Mouse (Mus musculus) intestine, embryonic 14.5 days (tissue): ENCODE data around the gene Plpp1. TPM values are rescaled to one million over a fixed set of nuclear protein-coding genes. Genes with fewer than 3 reads are reported as not detected.

Experiments
- ATAC-seq: fragments of 200-750 bp; cut with Nextera tagmentation; replicated peaks from 2 replicates; pipeline ENCODE4 v1.8.0; 2017; ENCODE audit warnings: low read depth, moderate number of reproducible peaks, moderate TSS enrichment, moderate library complexity; ENCODE audit not compliant: low FRiP score, low TSS enrichment
- DNase-seq: peaks from one replicate; pipeline ENCODE4 v3.0.0-alpha.2; 2018; ENCODE audit warnings: low spot score
- H3K27ac ChIP-seq: fragments of 300-500 bp; sonication (generic); 2 replicates; pipeline ENCODE4 v1.5.1; 2014; ENCODE audit warnings: low read depth, mild to moderate bottlenecking, control low read depth
- H3K27me3 ChIP-seq: fragments of 300-500 bp; sonication (generic); replicated peaks from 2 replicates; pipeline ENCODE4 v1.6.1; 2014; ENCODE audit warnings: low read length, control low read depth; ENCODE audit not compliant: control insufficient read depth, insufficient read depth
- H3K36me3 ChIP-seq: fragments of 300-500 bp; sonication (generic); 2 replicates; pipeline ENCODE4 v1.6.1; 2014; ENCODE audit warnings: low read length, control low read depth; ENCODE audit not compliant: control insufficient read depth, insufficient read depth
- H3K4me1 ChIP-seq: fragments of 300-500 bp; sonication (generic); replicated peaks from 2 replicates; pipeline ENCODE4 v1.6.1; 2014; ENCODE audit warnings: low read length, control low read depth, mixed read lengths; ENCODE audit not compliant: control insufficient read depth, insufficient read depth
- H3K4me2 ChIP-seq: fragments of 300-500 bp; sonication (generic); 2 replicates; pipeline ENCODE4 v1.6.1; 2014; ENCODE audit warnings: low read length
- H3K4me3 ChIP-seq: fragments of 300-500 bp; sonication (generic); 2 replicates; pipeline ENCODE4 v1.5.1; 2014; ENCODE audit warnings: low read depth, low read length, control low read depth, mixed read lengths
- H3K9ac ChIP-seq: fragments of 300-500 bp; sonication (generic); 2 replicates; pipeline ENCODE4 v1.6.1; 2014; ENCODE audit warnings: mild to moderate bottlenecking, low read length
- H3K9me3 ChIP-seq: fragments of 300-500 bp; sonication (generic); 2 replicates; pipeline ENCODE4 v1.6.1; 2016; ENCODE audit warnings: low read length, control low read depth; ENCODE audit not compliant: control insufficient read depth
- WGBS: fragments of 180-500 bp; shearing (Covaris S2); extraction: QIAGEN DNeasy Blood & Tissue Kit; methylation state at CpG from one replicate; pipeline ENCODE4 v1.1.7; 2014; 5-methylcytosine and 5-hydroxymethylcytosine counted together
- polyA plus RNA-seq: library from polyadenylated mRNA; unstranded; fragments of >200 nt; fragmentation: Nextera tagmentation; extraction: Ambion mirVana; gene quantifications from 2 replicates; pipeline ENCODE4 v1.2.1, GENCODE M21; 2014

Gene Plpp1
- polyA plus RNA-seq, 1 experiment from 2014 or later = 77.6 TPM

DNA sequence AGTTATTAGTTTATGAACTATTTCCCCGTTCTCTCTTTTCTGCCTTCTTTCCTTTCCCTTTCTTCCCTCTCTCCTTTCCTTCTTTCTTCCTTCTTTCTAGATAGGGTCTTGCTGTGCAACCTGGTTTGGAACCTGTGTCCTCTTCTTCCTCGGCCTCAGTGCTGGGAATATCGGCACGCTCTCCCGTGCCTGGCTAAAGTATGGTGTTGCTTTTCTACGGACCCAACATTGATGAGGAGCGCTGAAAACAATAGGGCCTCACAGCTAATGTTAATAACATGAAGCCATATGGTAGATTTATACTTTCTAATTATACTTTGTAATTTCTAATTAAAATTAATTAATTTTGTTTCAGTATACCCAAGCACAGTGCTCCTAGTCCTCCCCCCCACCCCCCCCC lies 2.5 kb downstream of the Plpp1 start:
- no peak for ATAC-seq
- no peak for DNase-seq
- peaks cover 26% of the 10 kb centered on the region for H3K36me3 ChIP-seq
- H3K4me2 ChIP-seq = peak overlapping the region; percentile 23; the same call in 1 of the 2 replicates
- H3K27ac ChIP-seq = no peak overlapping the region
- H3K4me3 ChIP-seq = no peak overlapping the region
- H3K9me3 ChIP-seq = no peaks in the 10 kb centered on the region
- WGBS = 92% methylated on average over 7 of the region's 7 CpGs
- H3K4me1 ChIP-seq = peaks cover 21% of the 10 kb centered on the region
- no peak overlapping the region for H3K9ac ChIP-seq
- H3K27me3 ChIP-seq = no peaks in the 10 kb centered on the region

DNA sequence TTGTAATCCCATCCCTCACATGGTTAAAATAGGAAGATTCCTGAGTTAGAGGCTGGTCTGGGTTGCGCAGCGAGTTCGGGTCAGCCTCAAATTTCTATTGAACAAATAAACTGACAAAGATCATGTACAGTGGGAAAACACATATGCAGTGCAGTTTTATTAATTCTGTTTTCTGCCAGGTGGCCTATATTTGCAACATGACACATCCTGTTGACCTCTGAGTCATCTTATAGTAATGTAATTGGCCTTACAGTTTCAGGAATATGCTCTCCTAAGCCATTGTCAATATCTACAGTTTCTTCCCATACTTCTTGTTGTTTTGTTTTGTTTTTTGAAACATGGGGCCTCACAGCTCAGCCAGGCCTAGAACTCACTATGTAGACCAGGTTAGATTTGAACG lies 3.1 kb downstream of the Plpp1 start:
- DNase-seq (no peak), ATAC-seq (no peak)
- Histone ChIP-seq H3K9me3 (no peaks in the 10 kb centered on the region), H3K27me3 (no peaks in the 10 kb centered on the region), H3K27ac (no peak overlapping the region), H3K9ac (no peak overlapping the region), H3K4me1 (peaks cover 21% of the 10 kb centered on the region), H3K4me2 (no peak overlapping the region), H3K4me3 (no peak overlapping the region), H3K36me3 (peaks cover 31% of the 10 kb centered on the region)
- 81% methylated on average over 4 of the region's 4 CpGs for WGBS

DNA sequence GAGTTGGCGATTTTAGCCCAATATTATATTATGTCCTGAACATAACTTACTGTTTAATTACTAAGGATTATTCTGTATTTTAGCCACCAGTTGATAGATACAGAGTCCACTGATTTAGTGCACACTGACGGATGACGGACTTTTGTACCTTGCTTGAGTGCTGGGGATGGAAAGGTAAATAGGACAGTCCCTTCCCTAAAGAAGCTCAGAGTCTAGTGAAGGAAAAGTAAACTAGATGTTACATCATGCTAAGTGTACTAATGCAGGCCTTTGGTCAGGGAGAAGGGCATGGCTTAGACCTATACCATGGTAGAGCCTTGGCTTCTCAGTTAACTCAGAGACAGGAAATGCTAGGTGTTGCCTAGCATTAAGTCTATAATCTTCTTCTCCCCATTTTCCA lies 4.9 kb downstream of the Plpp1 start:
- H3K27ac ChIP-seq = no peak overlapping the region
- H3K4me3 ChIP-seq = no peak overlapping the region
- peaks cover 23% of the 10 kb centered on the region for H3K4me1 ChIP-seq
- no peak overlapping the region for H3K4me2 ChIP-seq
- WGBS = 92% methylated on average over 3 of the region's 3 CpGs
- no peak for DNase-seq
- H3K9ac ChIP-seq = no peak overlapping the region
- H3K36me3 ChIP-seq = peaks cover 31% of the 10 kb centered on the region
- H3K9me3 ChIP-seq = no peaks in the 10 kb centered on the region
- H3K27me3 ChIP-seq = no peaks in the 10 kb centered on the region
- ATAC-seq = no peak

DNA sequence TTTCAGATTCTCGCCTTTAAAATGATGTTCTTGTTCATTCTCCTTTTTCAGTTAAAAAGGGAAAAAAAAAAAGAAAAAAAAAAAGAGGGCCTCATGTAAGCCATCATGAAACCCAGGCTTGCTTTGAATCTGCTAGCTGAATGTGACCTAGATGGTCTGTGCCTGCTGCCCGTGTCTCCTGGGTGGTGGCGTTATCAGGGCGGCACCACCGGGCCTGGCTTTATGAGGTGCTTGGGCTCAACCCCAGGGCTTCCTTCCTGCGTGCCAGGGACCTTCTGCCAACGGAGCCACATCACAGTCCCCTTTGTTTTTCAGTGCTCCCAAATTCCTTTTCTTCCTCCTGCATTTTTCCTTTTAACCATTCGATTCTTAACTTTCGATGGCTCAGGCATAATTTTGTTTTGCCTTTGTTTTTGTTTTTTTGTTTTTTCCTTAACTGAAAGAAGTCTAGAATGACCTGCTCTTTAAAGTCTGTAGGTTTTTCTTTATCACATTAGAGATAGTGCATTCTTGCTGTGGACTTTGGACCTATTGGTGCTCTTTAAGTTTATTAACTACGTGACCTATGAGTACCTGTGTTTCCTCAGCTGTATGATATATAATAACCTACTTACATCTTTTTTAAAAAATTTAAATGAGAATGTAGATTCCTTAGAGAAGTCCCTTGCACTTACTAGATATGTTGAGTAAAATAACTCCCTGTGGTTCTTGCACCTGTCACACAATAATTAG lies 7.5 kb downstream of the Plpp1 start:
- Histone ChIP-seq H3K27me3 (no peaks in the 10 kb centered on the region), H3K9me3 (no peaks in the 10 kb centered on the region), H3K36me3 (peaks cover 31% of the 10 kb centered on the region), H3K27ac (no peak overlapping the region), H3K4me2 (no peak overlapping the region), H3K4me1 (peaks cover 17% of the 10 kb centered on the region), H3K4me3 (no peak overlapping the region), H3K9ac (no peak overlapping the region)
- ATAC-seq = no peak
- WGBS = 74% methylated on average over 10 of the region's 10 CpGs
- no peak for DNase-seq

DNA sequence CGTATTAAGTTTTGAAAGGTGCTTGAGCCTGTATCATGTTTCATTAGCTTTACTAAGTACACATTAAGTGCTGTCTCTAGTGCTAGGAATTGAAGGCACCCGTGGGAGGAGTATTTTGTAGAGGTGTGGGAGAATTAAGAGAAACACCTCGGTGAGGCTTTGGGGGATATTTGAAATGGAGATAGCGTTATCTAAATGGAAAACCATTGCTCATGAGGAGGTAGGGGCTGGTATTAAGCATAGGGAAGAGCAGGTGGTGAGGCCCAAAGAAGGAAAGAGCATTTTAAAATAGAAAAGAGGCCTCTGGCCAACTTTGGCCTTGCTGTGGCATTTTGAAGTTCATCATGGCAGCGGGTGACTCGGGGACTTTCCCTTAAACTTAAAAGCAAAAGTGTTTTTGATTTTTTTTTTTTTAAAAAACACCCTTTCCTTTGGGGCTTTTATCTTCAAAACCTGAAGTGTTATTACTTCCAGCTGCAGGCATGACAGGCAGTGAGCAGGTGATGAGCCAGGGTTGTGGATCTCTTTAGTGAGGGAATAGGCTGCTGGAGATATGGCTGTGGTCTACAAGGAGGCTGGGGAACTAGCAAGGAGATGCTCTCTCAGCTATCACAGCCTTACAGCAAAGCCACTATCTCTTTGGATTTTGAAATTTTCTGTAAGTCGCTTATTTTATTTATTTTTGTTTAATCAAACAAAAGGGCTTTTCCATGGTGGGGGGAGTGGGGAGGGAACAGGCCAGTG lies 9.1 kb downstream of the Plpp1 start:
- Histone ChIP-seq H3K27me3 (no peaks in the 10 kb centered on the region), H3K9me3 (no peaks in the 10 kb centered on the region), H3K4me1 (peaks cover 10% of the 10 kb centered on the region), H3K36me3 (peaks cover 31% of the 10 kb centered on the region), H3K27ac (no peak overlapping the region), H3K4me2 (no peak overlapping the region), H3K9ac (no peak overlapping the region), H3K4me3 (no peak overlapping the region)
- 70% methylated on average over 7 of the region's 7 CpGs for WGBS
- DNase-seq = no peak
- no peak for ATAC-seq

DNA sequence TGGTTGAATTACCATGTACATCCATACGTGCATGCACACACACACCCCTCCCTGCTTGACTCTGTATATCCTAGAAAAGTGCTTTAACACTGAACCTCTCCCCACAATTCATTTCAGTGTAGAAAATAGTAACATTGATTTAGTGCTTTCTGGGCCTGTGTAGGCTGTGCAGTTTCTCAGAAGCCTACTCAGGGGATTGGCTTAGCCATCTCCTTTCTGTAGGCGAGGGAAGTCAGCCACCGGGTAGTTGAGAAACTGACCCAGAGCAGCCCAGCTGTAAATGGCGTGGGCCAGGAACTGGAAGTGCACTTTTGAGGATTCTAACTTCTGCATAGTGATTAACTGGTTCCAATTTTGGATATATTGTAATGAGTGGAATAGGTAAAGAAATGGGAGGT lies 9.7 kb downstream of the Plpp1 start:
- H3K9ac ChIP-seq = no peak overlapping the region
- no peaks in the 10 kb centered on the region for H3K27me3 ChIP-seq
- DNase-seq (no peak), ATAC-seq (no peak)
- 76% methylated on average over 4 of the region's 4 CpGs for WGBS
- peaks cover 10% of the 10 kb centered on the region for H3K4me1 ChIP-seq
- H3K36me3 ChIP-seq = peaks cover 29% of the 10 kb centered on the region
- H3K27ac ChIP-seq = no peak overlapping the region
- no peak overlapping the region for H3K4me3 ChIP-seq
- H3K9me3 ChIP-seq = no peaks in the 10 kb centered on the region
- no peak overlapping the region for H3K4me2 ChIP-seq

DNA sequence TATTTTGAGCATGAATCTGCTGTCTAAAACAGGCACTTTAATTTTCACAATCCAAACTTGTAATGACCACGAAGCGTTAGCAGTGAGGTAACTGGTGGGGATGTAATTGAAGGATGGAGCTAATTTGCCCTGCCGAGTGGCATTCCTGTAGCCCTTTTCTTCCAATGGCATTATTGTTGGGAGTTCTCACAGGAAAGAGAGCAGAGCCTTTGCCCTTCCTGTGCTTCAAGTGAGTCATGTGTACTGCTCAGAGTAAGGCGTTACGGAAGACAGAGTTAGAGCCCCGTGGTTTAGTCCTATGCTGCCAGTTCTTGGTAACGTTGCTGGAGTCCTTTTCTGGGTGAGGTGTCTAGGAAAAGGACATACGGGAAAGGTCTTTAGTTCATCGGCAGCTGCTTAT lies 10.2 kb downstream of the Plpp1 start:
- WGBS = 66% methylated on average over 9 of the region's 9 CpGs
- Histone ChIP-seq H3K9me3 (no peaks in the 10 kb centered on the region), H3K4me3 (no peak overlapping the region), H3K4me1 (peaks cover 10% of the 10 kb centered on the region), H3K4me2 (no peak overlapping the region), H3K27ac (no peak overlapping the region), H3K27me3 (no peaks in the 10 kb centered on the region), H3K36me3 (peaks cover 24% of the 10 kb centered on the region), H3K9ac (no peak overlapping the region)
- ATAC-seq (no peak), DNase-seq (no peak)

DNA sequence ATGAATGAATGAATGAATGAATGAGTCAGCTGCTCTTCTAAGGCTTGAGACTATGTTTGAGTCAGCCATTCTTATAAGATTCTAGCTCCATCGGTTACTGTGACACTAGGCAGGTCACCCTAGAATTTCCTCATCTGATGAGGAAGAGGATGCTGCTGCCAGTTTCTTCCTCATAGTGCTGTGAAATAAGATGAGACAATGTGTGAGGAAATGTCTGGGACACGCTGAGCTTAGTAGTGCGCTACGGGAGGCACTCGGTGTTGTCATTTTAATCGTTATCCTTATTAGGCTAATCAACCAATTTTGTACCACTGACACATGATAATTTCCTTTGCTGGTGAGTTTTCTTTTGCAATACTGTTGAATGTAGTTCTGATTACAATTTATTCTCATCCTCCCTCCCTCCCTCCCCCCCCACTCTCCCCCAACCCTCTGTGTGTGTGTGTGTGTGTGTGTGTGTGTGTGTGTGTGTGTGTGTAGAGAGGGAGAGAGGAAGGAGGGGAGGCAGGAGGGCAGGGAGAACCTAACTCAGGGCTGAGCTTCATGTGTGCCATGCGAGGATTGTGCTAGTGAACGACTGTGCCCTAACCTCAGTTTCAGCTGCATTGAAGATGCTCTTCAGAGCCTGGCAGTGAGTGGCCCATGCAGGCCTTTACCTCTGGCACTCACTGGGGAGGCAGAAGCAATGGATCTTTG lies 11.3 kb downstream of the Plpp1 start:
- no peaks in the 10 kb centered on the region for H3K27me3 ChIP-seq
- ATAC-seq (no peak), DNase-seq (no peak)
- no peaks in the 10 kb centered on the region for H3K9me3 ChIP-seq
- H3K9ac ChIP-seq = no peak overlapping the region
- 89% methylated on average over 8 of the region's 8 CpGs for WGBS
- peaks cover 13% of the 10 kb centered on the region for H3K36me3 ChIP-seq
- no peak overlapping the region for H3K4me3 ChIP-seq
- peaks cover 10% of the 10 kb centered on the region for H3K4me1 ChIP-seq
- no peak overlapping the region for H3K27ac ChIP-seq
- no peak overlapping the region for H3K4me2 ChIP-seq
